Mouse (Mus musculus): ENCODE measurements at regions not wholly inside any gene's neighbourhood (a gene's known extent, or its start where the extent isn't known, plus 50 kb on each side); places are given as distances from the start of the nearest gene placed in this dataset.

- Histone ChIP-seq H3K27ac (no peak overlapping the region), H3K9me3 (replicated peaks) (no peaks in the 10 kb centered on the region), H3K4me3 (no peak overlapping the region), H3K36me3 (no peaks in the 10 kb centered on the region), H3K27me3 (ENCODE audit: low read depth, poor library complexity, severe bottlenecking) (no peaks in the 10 kb centered on the region), H3K4me1 (peaks cover 8% of the 10 kb centered on the region)
- 66% methylated on average over 11 of the region's 11 CpGs for WGBS
- DNase-seq (ENCODE audit: low spot score), result no peak
These were observed 833.0 kb downstream of the Rfpl4b start for GRCm38 (mm10) chr10:37988297-37989263.

DNA sequence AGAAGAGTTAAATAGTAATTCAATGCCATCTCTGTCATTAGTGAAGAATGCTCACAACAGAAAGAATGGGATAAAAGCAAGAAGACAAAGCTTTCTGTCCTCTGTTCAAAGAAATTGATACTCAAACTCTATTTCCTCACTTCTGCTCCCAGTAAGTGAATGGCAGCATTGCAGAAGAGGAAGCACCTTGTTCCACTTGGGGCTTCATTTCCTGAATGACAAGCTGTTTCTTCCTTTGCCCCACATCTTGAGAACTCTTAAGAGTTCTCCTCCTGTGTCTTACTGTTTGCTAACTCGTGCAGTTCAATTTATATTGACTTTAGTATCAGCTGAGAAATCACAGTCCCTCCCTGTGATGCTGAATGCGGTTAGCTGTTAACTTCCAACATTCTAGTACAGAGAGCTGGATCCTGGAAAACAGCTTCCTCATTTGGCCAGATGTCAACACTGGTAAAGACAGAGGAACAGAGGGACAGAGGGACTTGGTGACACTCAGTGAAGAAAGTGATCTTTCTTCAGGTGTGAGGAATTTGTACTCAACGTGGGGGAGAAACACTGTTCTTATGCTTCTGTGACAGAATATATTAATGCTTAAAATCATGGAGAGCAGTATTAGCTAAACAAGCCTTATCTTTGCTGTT lies 840.3 kb upstream of the Marcks start:
- Histone ChIP-seq H3K4me3 (no peak overlapping the region), H3K36me3 (no peaks in the 10 kb centered on the region), H3K4me1 (no peaks in the 10 kb centered on the region), H3K27ac (no peak overlapping the region), H3K27me3 (ENCODE audit: low read depth, poor library complexity, severe bottlenecking) (no peaks in the 10 kb centered on the region), H3K9me3 (replicated peaks) (no peaks in the 10 kb centered on the region)
- DNase-seq (ENCODE audit: low spot score), result no peak
- WGBS, result 83% methylated on average over 3 of the region's 3 CpGs

GRCm38 (mm10) chr10:37960051-37960450 lies 821.3 kb upstream of the Marcks start:
- Histone ChIP-seq H3K4me3 (no peak overlapping the region), H3K9me3 (replicated peaks) (no peaks in the 10 kb centered on the region), H3K4me1 (no peaks in the 10 kb centered on the region), H3K27me3 (ENCODE audit: low read depth, poor library complexity, severe bottlenecking) (no peaks in the 10 kb centered on the region), H3K27ac (no peak overlapping the region), H3K36me3 (no peaks in the 10 kb centered on the region)
- no peak for DNase-seq (ENCODE audit: low spot score)

- Histone ChIP-seq H3K27me3 (ENCODE audit: low read depth, poor library complexity, severe bottlenecking) (no peaks in the 10 kb centered on the region), H3K4me1 (no peaks in the 10 kb centered on the region), H3K9me3 (replicated peaks) (no peaks in the 10 kb centered on the region), H3K27ac (no peak overlapping the region), H3K36me3 (no peaks in the 10 kb centered on the region), H3K4me3 (no peak overlapping the region)
- no peak for DNase-seq (ENCODE audit: low spot score)
- WGBS, result 94% methylated on average over 2 of the region's 2 CpGs
These were observed 776.1 kb upstream of the Marcks start for GRCm38 (mm10) chr10:37914780-37915179.

- Histone ChIP-seq H3K4me3 (no peak overlapping the region), H3K9me3 (replicated peaks) (no peaks in the 10 kb centered on the region), H3K27me3 (ENCODE audit: low read depth, poor library complexity, severe bottlenecking) (no peaks in the 10 kb centered on the region), H3K36me3 (no peaks in the 10 kb centered on the region), H3K4me1 (no peaks in the 10 kb centered on the region), H3K27ac (no peak overlapping the region)
- no peak for DNase-seq (ENCODE audit: low spot score)
These were observed 772.9 kb upstream of the Marcks start for GRCm38 (mm10) chr10:37911669-37912068.

DNA sequence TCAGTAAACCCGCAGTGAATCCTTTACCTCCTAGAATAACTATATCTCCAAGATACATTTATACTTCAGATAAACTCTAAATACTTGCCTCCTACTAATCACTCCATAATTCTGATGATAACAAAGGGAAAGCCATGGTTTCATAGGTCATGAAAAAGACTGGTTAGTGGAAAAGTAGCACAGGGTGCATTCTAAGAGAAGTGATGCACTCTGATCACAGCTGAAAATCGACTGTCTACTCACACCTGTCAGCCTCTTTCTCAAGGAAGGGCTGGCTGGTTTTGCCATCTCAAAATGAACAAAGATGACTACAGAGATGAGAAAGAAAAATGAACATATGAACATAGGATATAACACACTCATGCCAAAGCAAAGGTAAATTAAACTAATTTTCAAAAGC lies 769.6 kb upstream of the Marcks start:
- H3K36me3 ChIP-seq, result no peaks in the 10 kb centered on the region
- H3K27me3 ChIP-seq (ENCODE audit: low read depth, poor library complexity, severe bottlenecking), result no peaks in the 10 kb centered on the region
- H3K4me1 ChIP-seq, result no peaks in the 10 kb centered on the region
- no peak overlapping the region for H3K4me3 ChIP-seq
- no peak overlapping the region for H3K27ac ChIP-seq
- no peaks in the 10 kb centered on the region for H3K9me3 ChIP-seq (replicated peaks)
- WGBS, result 70% methylated on average over 2 of the region's 2 CpGs
- DNase-seq (ENCODE audit: low spot score), result no peak

GRCm38 (mm10) chr10:37907731-37908130 lies 769.0 kb upstream of the Marcks start:
- 18% methylated on average over 1 of the region's 1 CpGs for WGBS
- no peak for DNase-seq (ENCODE audit: low spot score)

DNA sequence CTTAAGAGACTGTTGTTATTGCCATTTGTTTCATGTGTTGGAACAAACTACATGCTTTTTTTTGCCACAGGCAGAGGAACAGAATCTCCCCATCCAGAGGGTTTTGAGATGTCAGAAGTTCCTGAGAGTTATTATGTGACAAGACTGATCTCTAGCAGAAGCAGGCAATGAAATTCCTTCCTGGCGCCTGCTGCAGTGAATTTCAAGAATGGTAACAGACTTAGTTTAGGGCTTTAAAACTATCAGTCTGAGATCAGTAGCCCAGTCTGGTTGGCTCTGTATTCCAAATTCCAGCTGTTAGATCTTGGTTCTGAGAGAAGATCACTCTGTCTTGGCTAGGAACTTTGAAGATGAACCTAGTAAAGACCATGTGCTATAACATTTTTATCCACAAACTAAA lies 749.2 kb upstream of the Marcks start:
- H3K9me3 ChIP-seq (replicated peaks), result no peaks in the 10 kb centered on the region
- H3K4me3 ChIP-seq, result no peak overlapping the region
- 30% methylated on average over 1 of the region's 1 CpGs for WGBS
- no peak overlapping the region for H3K27ac ChIP-seq
- no peak for DNase-seq (ENCODE audit: low spot score)
- no peaks in the 10 kb centered on the region for H3K27me3 ChIP-seq (ENCODE audit: low read depth, poor library complexity, severe bottlenecking)
- no peaks in the 10 kb centered on the region for H3K36me3 ChIP-seq
- no peaks in the 10 kb centered on the region for H3K4me1 ChIP-seq

More at GRCm38 (mm10) chr10:37907731-37908130, 769.0 kb upstream of the Marcks start:
- Histone ChIP-seq H3K9me3 (replicated peaks) (no peaks in the 10 kb centered on the region), H3K4me3 (no peak overlapping the region), H3K27me3 (ENCODE audit: low read depth, poor library complexity, severe bottlenecking) (no peaks in the 10 kb centered on the region), H3K4me1 (no peaks in the 10 kb centered on the region), H3K27ac (no peak overlapping the region), H3K36me3 (no peaks in the 10 kb centered on the region)

DNA sequence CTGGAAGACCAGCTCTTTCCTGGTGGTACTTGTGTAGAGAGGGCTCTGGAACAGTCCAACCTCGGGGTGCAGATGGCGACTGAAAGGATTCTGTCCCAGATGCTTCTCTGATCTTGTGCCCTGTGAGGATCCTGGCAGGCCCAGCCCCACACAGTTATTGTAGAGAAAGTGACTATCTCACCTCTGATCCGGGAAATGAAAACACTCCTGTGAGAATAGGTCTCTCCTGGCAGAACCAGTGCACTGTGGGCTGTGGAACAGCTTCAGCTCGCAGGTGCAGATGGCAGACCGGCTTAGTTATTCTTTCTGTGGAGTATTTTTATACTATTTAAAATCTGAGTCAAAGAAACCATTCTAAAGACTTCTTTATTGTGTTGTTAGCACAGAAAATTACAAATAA lies 742.1 kb upstream of the Marcks start:
- no peak for DNase-seq (ENCODE audit: low spot score)
- no peaks in the 10 kb centered on the region for H3K36me3 ChIP-seq
- whole genome bisulfite sequencing, result 91% methylated on average over 5 of the region's 5 CpGs

GRCm38 (mm10) chr10:37873925-37874324 lies 735.2 kb upstream of the Marcks start:
- no peaks in the 10 kb centered on the region for H3K36me3 ChIP-seq
- no peak overlapping the region for H3K4me3 ChIP-seq
- no peak for DNase-seq (ENCODE audit: low spot score)
- no peak overlapping the region for H3K27ac ChIP-seq
- H3K27me3 ChIP-seq (ENCODE audit: low read depth, poor library complexity, severe bottlenecking), result no peaks in the 10 kb centered on the region
- H3K9me3 ChIP-seq (replicated peaks), result no peaks in the 10 kb centered on the region
- WGBS, result 80% methylated on average over 2 of the region's 2 CpGs
- no peaks in the 10 kb centered on the region for H3K4me1 ChIP-seq

More for the DNA sequence above, 742.1 kb upstream of the Marcks start:
- Histone ChIP-seq H3K9me3 (replicated peaks) (no peaks in the 10 kb centered on the region), H3K27me3 (ENCODE audit: low read depth, poor library complexity, severe bottlenecking) (no peaks in the 10 kb centered on the region), H3K4me1 (no peaks in the 10 kb centered on the region), H3K27ac (no peak overlapping the region), H3K4me3 (no peak overlapping the region)

DNA sequence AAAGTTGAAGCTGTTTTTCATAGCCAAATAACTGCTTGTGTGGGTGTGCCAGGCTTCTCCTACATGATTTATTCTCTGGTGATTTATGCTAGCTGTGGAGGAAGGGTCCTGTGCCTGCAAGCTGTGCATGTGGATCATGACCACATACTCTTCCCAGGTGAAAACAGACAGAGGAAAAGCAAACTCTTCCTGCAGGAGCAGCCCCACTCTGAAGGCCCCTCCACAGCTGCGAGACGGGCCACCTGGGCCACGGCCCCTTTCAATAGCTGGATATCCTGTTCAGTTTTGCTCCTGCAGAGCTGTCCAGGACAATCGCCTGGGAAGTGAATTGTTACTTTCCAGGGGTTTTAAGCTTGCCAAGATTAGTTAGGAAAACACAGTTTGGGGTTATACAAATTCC lies 722.3 kb upstream of the Marcks start:
- H3K4me1 ChIP-seq, result peaks cover 5% of the 10 kb centered on the region
- H3K27ac ChIP-seq, result no peak overlapping the region
- no peaks in the 10 kb centered on the region for H3K36me3 ChIP-seq
- WGBS, result 57% methylated on average over 4 of the region's 4 CpGs
- no peaks in the 10 kb centered on the region for H3K27me3 ChIP-seq (ENCODE audit: low read depth, poor library complexity, severe bottlenecking)
- H3K9me3 ChIP-seq (replicated peaks), result no peaks in the 10 kb centered on the region
- H3K4me3 ChIP-seq, result no peak overlapping the region
- peak; percentile 40 for DNase-seq (ENCODE audit: low spot score)

GRCm38 (mm10) chr10:37849291-37849846 lies 710.6 kb upstream of the Marcks start:
- no peaks in the 10 kb centered on the region; the same call in 1 of the 2 replicates for H3K9me3 ChIP-seq (replicated peaks)
- no peak overlapping the region for H3K4me3 ChIP-seq
- no peak overlapping the region for H3K27ac ChIP-seq
- WGBS, result 96% methylated on average over 1 of the region's 1 CpGs
- no peaks in the 10 kb centered on the region for H3K36me3 ChIP-seq
- no peaks in the 10 kb centered on the region for H3K27me3 ChIP-seq (ENCODE audit: low read depth, poor library complexity, severe bottlenecking)
- DNase-seq (ENCODE audit: low spot score), result no peak
- no peaks in the 10 kb centered on the region for H3K4me1 ChIP-seq

- no peaks in the 10 kb centered on the region for H3K9me3 ChIP-seq (replicated peaks)
- H3K4me1 ChIP-seq, result no peaks in the 10 kb centered on the region
- H3K27ac ChIP-seq, result no peak overlapping the region
- no peaks in the 10 kb centered on the region for H3K27me3 ChIP-seq (ENCODE audit: low read depth, poor library complexity, severe bottlenecking)
- no peak overlapping the region for H3K4me3 ChIP-seq
- DNase-seq (ENCODE audit: low spot score), result no peak
- no peaks in the 10 kb centered on the region for H3K36me3 ChIP-seq
- WGBS, result 87% methylated on average over 5 of the region's 5 CpGs
These were observed 704.1 kb upstream of the Marcks start for GRCm38 (mm10) chr10:37842820-37843219.
